Mouse (Mus musculus) ES-Bruce4 (cell line): ENCODE results near the gene Fosl1.

Experiments used
- CTCF ChIP-seq: IDR thresholded peaks from one replicate; pipeline ENCODE4 v1.8.1; 2011; ENCODE audit warnings: low read depth, low read length
- EP300 ChIP-seq: IDR thresholded peaks from 2 replicates; pipeline ENCODE4 v1.6.1; 2011; ENCODE audit warnings: low read depth, low read length; ENCODE audit not compliant: insufficient read depth

GRCm38 (mm10) chr19:5485821-5486220 lies 38.5 kb downstream of the Fosl1 start:
- TF ChIP-seq CTCF (no peak), EP300 (no peak)
